Mouse (Mus musculus) midbrain, postnatal 0 days (tissue): ENCODE results near the gene Pphln1. TPM values are rescaled to one million over a fixed set of nuclear protein-coding genes. Genes with fewer than 3 reads are reported as not detected.

ENCODE experiments used
- ATAC-seq: fragments of 200-750 bp; cut with Nextera tagmentation; 2 replicates; pipeline ENCODE4 v1.8.0; 2017; ENCODE audit warnings: moderate number of reproducible peaks, mild to moderate bottlenecking, moderate TSS enrichment, moderate library complexity; ENCODE audit not compliant: low FRiP score
- DNase-seq: peaks from one replicate; pipeline ENCODE4 v3.0.0-alpha.2; 2015; ENCODE audit warnings: low spot score
- H3K27ac ChIP-seq: fragments of 300-500 bp; sonication (generic); 2 replicates; pipeline ENCODE4 v1.5.1; 2014; ENCODE audit warnings: low read depth, mild to moderate bottlenecking, low read length, mixed read lengths
- H3K27me3 ChIP-seq: fragments of 300-500 bp; sonication (generic); 2 replicates; pipeline ENCODE4 v1.6.1; 2014; ENCODE audit warnings: low read length, control low read depth, mixed read lengths; ENCODE audit not compliant: insufficient read depth
- H3K36me3 ChIP-seq: fragments of 300-500 bp; sonication (generic); 2 replicates; pipeline ENCODE4 v1.6.1; 2014; ENCODE audit warnings: low read length, control low read depth, mixed read lengths; ENCODE audit not compliant: insufficient read depth
- H3K4me1 ChIP-seq: fragments of 300-500 bp; sonication (generic); 2 replicates; pipeline ENCODE4 v1.6.1; 2014; ENCODE audit warnings: mild to moderate bottlenecking, control low read depth, antibody characterized with exemption, low read length, mixed read lengths; ENCODE audit not compliant: insufficient read depth
- H3K4me2 ChIP-seq: fragments of 300-500 bp; sonication (generic); 2 replicates; pipeline ENCODE4 v1.6.1; 2014; ENCODE audit warnings: low read depth, mild to moderate bottlenecking, low read length, mixed read lengths; ENCODE audit not compliant: poor library complexity, severe bottlenecking
- H3K4me3 ChIP-seq: fragments of 300-500 bp; sonication (generic); 2 replicates; pipeline ENCODE4 v1.5.1; 2014; ENCODE audit warnings: low read depth, mild to moderate bottlenecking, low read length, moderate library complexity
- H3K9ac ChIP-seq: fragments of 300-500 bp; sonication (generic); replicated peaks from 2 replicates; pipeline ENCODE4 v1.6.1; 2014; ENCODE audit warnings: mild to moderate bottlenecking, low read length, moderate library complexity, mixed read lengths; ENCODE audit not compliant: poor library complexity, severe bottlenecking
- H3K9me3 ChIP-seq: fragments of 300-500 bp; sonication (generic); 2 replicates; pipeline ENCODE4 v1.6.1; 2016; ENCODE audit warnings: low read length, control low read depth
- CTCF ChIP-seq: IDR thresholded peaks from 2 replicates; pipeline ENCODE4 v1.5.1; 2016; ENCODE audit warnings: antibody characterized with exemption, mild to moderate bottlenecking
- WGBS: fragments of 180-500 bp; shearing (Covaris S2); extraction: QIAGEN DNeasy Blood & Tissue Kit; methylation state at CpG from one replicate; pipeline ENCODE4 v1.1.7; 2014; 5-methylcytosine and 5-hydroxymethylcytosine counted together
- polyA plus RNA-seq: library from polyadenylated mRNA; unstranded; fragments of >200 nt; fragmentation: Nextera tagmentation; extraction: Ambion mirVana; gene quantifications from 2 replicates; pipeline ENCODE4 v1.2.1, GENCODE M21; 2015
- total RNA-seq: library from RNA; depleted of rRNA; stranded (reverse); fragments of >200 nt; gene quantifications from 2 replicates; pipeline ENCODE4 v1.2.3, GENCODE M21; 2014; rRNA removed

Gene Pphln1
- total and polyA plus RNA-seq, 2 experiments from 2014 or later = 19.7 to 35.2 TPM

GRCm38 (mm10) chr15:93539415-93539814, 141.3 kb downstream of the Pphln1 start:
- TF ChIP-seq CTCF = no peak
- no peak overlapping the region for H3K9ac ChIP-seq

More at GRCm38 (mm10) chr15:93539415-93539814, 141.3 kb downstream of the Pphln1 start:
- no peak for DNase-seq
- WGBS = 81% methylated on average over 3 of the region's 3 CpGs
- Histone ChIP-seq H3K4me2 (no peak overlapping the region), H3K9me3 (no peaks in the 10 kb centered on the region), H3K27me3 (no peaks in the 10 kb centered on the region), H3K36me3 (no peaks in the 10 kb centered on the region), H3K4me1 (no peaks in the 10 kb centered on the region), H3K27ac (no peak overlapping the region), H3K4me3 (no peak overlapping the region)
- ATAC-seq = no peak

Other genes with a start within 250 kb of the Pphln1 start
- gene Gxylt1, start 123.2 kb upstream of the Pphln1 start, total RNA-seq = 5.0 and 7.7 TPM in 2 replicates
- 2.8 and 3.8 TPM in 2 replicates for gene Gxylt1, start 123.2 kb upstream of the Pphln1 start, polyA plus RNA-seq
- 90.5 TPM in 2 replicates for gene Yaf2, start 61.4 kb upstream of the Pphln1 start, total RNA-seq
- 155 and 157 TPM in 2 replicates for gene Yaf2, start 61.4 kb upstream of the Pphln1 start, polyA plus RNA-seq
- 39.0 and 55.1 TPM in 2 replicates for gene Zcrb1, start within 50 bp of the Pphln1 start, total RNA-seq
- 161 and 165 TPM in 2 replicates for gene Zcrb1, start within 50 bp of the Pphln1 start, polyA plus RNA-seq
- 14.6 and 16.3 TPM in 2 replicates for gene Prickle1, start 197.5 kb downstream of the Pphln1 start, total RNA-seq
- 13.7 and 14.5 TPM in 2 replicates for gene Prickle1, start 197.5 kb downstream of the Pphln1 start, polyA plus RNA-seq